Mouse (Mus musculus) embryo, embryonic 10.5 days (tissue): ENCODE results near the gene Hist1h4a.
"Not testable (repeated sequence)": the region's sequence is repeated elsewhere in the genome, so short reads cannot be mapped to it uniquely, and the experiment has no call there.

Experiments used
- DNase-seq: peaks from one replicate; pipeline ENCODE4 v3.0.0-alpha.2; 2015; ENCODE audit warnings: low spot score

Gene Hist1h4a

DNA sequence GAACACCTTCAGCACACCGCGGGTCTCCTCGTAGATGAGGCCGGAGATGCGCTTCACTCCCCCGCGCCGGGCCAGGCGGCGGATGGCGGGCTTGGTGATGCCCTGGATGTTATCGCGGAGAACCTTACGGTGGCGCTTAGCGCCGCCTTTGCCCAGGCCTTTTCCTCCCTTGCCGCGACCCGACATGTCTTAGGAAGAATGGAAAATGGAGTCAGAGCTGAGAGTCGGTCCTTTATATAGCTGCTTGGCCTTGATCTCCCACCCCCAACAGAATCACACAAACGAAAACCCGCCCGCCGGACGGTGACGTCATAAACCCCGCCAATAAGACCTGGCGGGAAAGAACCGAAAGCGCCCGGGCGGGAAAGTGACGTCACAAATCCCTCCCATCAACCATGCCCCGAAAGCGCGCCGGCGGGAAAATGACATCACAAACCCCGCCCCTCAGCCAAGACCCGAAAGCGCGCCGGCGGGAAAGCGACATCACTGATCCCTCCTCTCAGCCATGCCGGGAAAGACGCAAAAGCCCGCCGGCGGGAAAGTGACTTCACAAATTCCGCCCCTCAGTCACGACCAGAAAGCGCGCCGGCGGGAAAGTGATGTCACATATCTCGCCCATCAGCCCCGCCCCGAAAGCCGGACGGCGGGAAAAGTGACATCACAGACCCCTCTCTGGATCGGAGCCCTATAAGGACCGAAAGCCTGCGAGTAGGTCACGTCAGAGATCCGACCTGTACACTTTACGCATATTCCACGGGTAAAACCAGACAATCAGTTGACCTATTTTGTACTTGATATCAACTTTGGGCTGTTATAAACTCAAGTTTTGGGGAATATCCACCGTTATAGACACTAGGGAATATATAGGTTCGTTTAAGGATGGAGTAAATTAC is at the start of gene Hist1h4a:
Hist1h4a (minus strand) TSS at position 259 of the 893 bp plus-strand sequence.
- peak; percentile 99 for DNase-seq

DNA sequence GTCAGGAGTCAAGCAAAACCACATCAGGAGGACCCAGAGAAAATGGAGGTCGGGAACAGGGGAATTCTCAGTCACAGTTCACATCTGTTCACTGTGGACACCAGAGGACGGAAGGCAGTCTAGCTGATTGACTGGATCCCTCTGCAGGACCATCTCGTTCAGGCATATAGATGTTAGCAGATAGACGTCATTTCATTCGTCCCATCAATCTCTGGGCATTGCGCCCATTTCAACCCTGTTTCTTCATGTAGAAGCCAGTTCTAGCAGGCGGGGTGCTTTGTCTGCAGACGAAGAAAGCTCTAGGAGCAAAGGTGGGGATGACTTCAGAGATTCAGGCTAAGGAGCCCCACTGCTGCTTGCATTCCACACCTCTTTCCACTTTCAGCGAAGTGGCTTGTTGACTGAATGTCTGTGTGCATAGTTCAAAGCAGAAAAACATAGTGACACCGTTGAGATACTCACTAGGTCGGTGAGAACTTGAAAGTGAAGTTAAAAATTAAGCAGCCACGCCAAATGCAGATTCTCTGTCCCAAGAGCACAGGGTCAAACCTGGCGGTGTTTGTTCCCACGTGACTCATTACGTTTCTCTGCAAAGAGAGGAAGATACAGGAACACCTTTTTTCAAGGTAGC is 45.5 kb upstream of the Hist1h4a start, which contains the start of gene Slc17a2:
Slc17a2 (plus strand) TSS at position 572 of the 631 bp plus-strand sequence.
- no peak for DNase-seq

DNA sequence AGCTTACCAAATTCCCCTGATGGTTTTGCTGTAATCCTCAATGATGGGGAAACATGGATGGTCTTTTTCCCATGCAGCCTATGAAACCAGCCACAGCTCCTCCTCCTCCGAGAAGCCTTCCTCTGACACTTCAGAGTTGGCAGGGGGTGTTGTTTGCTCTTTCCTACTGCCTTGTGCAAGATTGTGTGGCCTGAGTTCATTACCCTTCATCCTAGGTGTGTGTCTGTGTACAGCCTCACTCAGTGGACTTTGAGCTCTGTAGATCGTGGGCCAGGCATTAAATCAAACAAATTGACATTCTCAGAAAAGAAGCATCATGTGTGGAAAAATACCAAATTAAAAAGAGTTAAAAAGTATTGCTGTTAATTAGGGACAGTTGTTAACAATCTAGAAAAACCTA is 43.5 kb upstream of the Hist1h4a start:
- DNase-seq = no peak

DNA sequence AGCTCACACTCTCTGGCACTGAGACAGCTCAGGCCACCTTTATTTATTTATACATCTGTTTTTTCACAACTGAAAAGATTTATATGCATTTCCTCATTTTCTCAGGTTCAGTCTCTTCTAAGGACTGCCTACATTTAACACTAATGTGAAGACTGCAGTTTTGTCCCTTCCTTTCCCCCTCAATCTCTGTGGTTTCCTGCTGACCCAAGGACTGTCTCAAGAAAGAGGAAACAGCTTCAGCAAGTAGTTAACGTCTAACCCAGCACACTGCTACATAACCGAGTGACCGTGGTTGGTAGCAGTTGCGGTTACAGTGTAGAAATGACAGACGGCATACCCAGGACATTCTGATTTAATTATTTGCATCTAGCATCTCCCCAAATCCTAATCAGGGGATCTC is 38.4 kb upstream of the Hist1h4a start:
- no peak for DNase-seq

DNA sequence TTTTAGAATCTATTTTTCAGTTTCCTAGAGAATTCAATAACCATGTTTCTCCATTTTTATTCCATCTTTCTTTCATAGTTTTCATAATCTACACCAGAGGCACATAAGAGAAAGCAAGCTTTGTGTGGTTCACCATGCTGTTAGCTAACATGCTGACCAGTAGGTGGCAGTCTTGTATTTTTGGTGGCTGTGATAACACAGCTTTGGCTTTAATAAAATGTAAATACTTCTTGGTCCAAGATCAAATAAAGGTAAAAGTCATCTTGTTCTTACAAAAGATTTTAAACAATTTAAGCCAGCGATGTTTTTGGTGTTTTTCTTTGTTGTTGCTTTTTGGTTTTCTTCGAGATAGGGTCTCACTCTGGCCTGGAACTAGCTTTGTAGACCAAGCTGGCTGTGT is 31.5 kb upstream of the Hist1h4a start:
- DNase-seq = peak; percentile 77

DNA sequence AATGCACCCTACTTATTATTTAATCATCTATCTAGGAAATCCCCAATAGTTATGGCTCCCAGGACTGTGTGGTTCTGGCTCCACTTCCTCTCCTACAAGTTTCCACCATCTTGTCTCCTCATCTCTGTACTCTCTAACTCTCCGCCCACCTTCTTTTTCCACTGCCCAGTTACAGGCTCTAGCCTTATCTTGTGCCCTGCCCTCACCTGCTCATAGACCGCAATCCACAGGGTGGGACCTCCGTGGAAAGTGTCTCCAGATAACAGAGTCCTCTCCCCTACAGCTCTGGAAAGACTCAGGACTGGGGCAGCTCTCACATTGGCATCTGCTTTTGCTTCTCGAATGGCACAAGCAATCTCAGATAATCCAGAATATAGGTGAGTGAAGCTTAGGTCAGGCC is 18.0 kb upstream of the Hist1h4a start:
- no peak for DNase-seq

DNA sequence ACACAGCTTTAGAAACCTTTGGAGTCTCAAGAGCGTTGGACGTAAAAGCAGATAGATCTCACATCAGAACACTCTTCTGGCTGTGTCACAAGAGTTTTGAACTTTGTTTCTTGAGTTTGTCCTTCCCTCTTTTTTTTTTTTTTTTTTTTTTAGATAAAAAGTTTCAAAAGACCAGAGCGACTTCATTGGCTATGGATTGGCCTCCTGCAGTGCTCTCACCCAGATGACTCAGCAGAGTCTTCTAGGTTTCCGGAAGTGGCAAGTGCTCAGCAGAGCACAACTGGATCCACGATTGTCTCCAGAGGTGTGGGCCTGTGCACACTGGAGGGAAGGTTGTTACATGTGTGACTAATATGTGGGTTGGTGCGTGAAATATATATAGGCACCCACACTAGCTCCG is 17.3 kb upstream of the Hist1h4a start:
- DNase-seq = no peak

DNA sequence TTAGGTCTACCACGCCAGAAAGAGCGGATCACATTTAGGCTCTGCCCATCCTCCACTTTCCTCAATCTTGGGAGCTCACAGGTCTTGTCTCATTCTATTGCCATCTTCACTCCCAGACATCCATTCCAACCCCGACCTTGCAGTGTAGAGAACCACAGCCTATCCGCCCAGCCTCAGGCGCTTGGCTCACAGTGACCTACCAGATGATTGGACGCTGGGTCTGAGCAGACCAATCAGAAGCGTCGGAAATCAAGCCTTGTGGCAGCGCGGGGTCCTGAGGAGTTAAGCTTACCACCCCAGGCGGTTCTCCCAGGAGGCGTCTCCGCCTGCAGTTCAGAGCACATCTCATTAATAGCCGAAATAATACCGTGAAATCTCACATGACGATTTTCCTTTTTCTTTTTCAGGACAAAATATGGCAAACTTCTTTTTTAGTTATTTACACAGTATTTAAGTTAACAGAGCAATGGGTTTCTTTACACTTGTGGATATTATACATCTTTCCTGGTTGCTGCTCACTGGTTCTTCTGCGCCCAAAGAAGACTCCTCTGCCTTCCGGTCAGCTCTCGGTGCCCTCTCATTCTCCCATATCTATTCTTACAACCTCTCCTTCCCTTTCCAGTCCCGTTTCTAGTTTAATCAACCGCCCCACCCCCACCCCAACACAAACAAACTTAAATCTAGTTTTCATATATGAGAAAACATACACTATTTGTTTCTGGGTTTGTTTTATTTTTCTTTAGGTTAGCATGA is 11.7 kb upstream of the Hist1h4a start:
- peak; percentile 83 for DNase-seq

DNA sequence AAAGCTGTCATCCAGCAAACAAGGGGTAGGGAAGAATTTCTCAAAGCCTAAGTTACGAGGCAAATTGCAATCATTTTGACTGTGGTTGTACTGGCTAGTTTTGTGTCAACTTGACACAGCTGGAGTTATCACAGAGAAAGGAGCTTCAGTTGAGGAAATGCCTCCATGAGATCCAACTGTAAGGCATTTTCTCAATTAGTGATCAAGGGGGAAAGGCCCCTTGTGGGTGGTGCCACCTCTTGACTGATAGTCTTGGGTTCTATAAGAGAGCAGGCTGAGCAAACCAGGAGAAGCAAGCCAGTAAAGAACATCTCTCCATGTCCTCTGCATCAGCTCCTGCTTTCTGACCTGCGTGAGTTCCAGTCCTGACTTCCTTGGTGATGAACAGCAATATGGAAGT is 8.6 kb upstream of the Hist1h4a start, which contains the start of gene Trim38:
Trim38 (plus strand) TSS at position 301 of the 400 bp plus-strand sequence.
- not testable (repeated sequence) for DNase-seq

DNA sequence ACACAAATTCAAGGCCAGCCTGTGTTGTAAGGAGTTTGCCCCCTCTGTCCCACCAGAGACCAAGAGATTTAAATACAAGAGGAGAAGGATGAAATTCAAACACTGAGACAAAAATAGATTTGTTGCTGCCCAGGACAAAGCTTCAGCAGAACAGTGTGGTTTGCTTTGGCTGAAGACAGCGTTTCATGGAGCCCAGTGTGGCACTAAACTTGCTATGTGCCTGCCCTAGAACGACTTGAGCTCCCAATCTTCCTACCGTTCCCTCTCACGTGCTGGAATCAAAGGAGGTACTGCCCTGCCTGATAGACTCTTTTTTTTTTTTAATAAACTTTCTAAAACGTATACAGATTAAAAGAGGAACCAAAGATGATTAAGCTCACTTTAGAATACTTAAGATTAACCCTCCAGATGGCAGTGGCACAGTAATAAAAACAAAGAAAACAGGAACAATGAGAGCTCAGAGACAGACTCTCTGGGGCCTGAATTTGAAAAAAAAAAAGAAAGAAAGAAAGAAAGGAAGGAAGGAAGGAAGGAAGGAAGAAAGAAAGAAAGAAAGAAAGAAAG is 7.9 kb upstream of the Hist1h4a start:
- DNase-seq = no peak

DNA sequence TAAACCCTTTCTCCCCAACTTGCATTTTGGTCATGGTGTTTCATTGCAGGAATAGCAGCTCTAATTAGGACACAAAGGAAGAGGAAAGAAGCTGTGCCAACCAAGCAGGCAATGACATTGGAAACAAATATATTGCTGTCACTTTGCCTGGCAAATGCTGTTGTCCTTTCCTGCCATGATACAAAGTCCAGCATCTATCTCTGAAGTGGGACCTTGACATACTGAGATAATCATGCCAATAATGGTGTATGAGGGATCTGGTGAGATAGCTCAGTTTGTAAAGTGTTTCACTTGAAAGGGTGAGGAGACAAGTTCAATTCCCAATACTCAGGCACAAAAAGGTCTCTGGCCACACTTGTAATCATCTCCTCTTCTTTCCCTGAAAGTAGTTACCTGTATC is 5.7 kb upstream of the Hist1h4a start:
- no peak for DNase-seq

DNA sequence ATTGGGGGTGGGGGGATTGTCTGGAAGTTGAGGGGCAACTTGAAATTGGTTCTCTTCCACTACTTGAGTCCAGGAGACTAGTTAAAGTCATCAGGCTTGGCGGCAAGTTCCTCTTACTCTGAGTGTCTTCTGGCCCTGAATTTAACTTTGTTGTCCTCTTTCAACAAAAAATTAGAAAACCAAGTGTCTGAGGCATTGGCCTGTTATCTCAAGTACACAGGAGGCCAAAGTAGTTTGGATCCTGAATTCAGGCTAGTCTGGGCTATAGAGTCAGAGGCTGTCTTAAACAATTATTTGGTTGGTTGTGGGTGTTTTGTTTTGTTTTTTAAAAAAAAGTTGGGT is 4.1 kb upstream of the Hist1h4a start:
- DNase-seq = no peak

DNA sequence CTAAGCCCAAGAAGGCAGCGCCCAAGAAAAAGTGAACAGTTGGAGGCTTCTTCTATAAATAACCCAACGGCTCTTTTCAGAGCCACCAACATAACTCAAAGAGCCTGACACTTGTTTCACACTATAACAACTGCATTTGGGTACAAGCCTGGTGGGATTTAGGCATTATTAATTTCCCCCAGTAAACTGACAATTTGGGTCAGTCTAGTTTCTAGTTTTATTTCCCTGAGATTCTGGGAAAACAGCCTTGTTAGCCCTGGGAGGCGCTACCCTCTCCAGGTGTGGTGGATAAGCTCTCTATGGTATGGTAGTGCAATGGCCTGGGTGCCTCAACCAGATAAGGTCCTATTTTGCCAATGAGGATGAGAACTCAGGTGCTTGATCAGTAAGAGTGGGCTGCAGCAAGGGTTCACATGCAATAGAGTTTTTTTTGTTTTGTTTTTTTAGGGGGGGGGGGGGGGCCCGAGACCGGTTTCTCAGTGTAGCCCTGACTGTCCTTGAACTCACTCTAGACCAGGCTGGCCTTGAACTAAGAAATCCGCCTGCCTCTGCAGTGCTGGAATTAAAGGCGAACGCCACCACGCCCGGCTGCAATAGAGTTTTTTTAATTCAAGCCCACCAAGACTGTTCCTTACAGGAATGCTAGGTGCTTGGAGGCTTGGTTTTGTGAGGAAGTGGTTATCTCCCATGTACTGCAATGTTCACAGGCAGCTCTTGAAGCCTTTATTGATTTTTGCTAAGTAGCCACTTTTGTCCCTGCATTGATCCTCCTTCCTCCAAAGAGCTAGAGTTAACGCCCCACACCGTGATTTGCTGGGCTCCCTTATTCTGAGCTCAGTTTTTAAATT is 3.5 kb upstream of the Hist1h4a start:
- peak; percentile 61 for DNase-seq

DNA sequence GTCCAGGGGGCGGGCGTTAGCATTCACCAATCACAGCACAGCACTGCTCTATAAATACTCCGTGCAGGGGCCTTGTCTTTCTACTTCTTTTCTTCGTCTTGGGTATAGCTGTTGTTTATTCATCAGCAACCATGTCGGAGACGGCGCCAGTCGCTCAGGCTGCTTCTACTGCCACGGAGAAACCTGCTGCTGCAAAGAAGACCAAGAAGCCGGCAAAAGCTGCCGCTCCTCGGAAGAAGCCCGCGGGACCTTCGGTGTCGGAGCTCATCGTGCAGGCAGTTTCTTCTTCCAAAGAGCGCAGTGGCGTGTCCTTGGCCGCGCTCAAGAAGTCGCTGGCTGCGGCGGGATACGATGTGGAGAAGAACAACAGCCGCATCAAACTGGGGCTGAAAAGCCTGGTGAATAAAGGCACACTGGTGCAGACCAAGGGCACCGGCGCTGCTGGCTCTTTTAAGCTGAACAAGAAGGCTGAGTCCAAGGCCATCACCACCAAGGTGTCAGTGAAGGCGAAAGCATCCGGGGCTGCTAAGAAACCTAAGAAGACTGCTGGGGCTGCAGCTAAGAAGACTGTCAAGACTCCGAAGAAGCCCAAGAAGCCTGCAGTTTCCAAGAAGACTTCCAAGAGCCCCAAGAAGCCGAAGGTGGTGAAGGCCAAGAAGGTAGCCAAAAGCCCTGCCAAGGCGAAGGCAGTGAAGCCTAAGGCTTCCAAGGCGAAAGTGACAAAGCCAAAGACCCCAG is 2.7 kb upstream of the Hist1h4a start, which contains the start of gene Hist1h1a:
Hist1h1a (plus strand) TSS at position 81 of the 738 bp plus-strand sequence.
- peak; percentile 98 for DNase-seq

DNA sequence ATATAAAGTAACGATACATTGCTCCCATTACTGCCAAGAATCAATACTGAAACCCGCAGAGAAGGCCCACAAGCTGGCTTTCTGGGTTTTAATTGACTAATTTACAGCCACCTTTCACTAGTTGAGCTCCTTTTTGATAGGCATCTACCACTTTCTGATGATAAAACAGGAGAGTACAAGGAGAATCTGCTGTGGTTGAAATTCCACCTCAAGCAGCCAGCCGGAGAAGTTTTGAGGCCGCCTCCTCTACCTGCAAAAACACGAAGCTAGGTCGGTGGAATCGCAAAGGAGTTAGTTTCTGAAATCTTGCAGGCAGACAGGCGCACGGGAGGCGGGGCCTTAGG is 2.2 kb upstream of the Hist1h4a start:
- no peak for DNase-seq

DNA sequence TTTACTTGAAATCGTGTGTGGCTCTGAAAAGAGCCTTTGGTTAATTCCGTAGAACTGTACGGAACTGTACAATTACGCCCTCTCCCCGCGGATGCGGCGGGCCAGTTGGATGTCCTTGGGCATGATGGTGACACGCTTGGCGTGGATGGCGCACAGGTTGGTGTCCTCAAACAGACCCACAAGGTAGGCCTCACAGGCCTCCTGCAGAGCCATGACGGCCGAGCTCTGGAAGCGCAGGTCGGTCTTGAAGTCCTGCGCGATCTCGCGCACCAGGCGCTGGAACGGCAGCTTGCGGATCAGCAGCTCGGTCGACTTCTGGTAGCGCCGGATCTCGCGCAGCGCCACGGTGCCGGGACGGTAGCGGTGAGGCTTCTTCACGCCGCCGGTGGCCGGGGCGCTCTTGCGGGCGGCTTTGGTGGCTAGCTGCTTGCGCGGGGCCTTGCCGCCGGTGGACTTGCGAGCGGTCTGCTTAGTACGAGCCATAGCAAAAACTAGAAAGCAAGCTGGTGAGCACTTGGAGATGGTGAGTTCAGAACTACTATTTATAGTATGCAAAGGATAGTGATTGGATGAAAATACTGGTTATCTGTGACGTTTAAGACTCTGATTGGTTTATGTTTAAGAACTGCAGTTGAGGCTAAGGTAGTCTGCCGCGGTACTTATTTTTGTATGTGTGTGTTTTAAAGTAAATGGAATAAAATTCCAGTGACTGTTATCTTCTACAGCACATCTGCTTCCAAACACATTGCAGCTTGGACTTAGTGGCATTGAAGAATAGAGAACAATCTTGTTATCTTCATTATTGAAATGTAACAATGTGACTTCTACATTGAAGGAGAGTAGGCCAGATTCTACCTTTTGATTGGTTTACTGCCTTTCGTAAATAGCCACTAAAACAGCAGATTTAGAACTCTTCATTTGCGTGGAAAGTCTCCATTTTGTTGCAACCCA is 1.1 kb upstream of the Hist1h4a start, which contains the start of gene Hist1h3a:
Hist1h3a (minus strand) TSS at position 516 of the 951 bp plus-strand sequence.
- peak; percentile 90 for DNase-seq

DNA sequence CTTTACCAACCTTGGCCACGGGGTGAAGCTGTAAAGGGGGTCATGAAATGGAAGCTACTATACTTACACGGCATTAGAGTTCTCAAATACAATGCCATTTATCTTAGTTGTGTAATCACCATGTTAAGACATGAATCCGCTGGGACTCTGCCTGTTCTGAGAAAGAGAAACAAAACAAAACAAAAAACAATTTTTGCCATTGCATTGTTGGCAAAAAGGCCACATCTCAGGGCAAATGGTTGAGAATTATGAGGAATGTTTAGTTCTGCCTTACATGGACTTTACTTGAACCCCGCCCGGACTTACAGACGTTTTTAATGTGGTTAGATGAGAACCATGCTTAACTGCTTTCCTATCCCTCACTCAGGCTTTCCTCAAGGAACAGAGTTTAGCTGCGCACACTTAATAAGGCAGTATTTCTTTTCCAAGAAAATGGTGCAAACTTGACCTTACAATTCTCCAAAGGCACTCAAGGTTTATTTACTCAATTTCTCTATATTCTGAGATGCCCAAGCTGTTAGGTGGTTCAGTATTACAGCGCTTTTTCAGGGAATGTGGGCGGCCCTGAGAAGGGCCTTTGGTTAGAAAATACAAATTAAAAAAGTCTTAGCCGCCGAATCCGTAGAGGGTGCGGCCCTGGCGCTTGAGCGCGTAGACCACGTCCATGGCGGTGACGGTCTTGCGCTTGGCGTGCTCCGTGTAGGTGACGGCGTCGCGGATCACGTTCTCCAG is 624 bp downstream of the Hist1h4a start:
- peak; percentile 76 for DNase-seq

DNA sequence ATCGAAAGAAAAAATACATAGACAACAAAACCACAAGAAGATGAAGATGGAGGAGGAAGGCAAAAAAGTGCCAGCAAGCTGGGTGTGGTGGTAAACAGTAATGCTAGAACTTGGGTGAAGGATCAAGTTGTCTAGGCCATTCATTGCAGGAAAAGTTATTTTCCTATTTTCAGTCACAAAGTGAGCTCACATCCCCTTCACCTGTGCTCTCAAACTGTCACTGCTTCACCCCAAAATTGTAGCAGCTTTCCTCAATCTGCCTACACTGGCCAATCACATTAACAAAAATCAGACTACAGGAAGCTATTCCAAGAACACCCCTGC is 1.2 kb downstream of the Hist1h4a start:
- no peak for DNase-seq

DNA sequence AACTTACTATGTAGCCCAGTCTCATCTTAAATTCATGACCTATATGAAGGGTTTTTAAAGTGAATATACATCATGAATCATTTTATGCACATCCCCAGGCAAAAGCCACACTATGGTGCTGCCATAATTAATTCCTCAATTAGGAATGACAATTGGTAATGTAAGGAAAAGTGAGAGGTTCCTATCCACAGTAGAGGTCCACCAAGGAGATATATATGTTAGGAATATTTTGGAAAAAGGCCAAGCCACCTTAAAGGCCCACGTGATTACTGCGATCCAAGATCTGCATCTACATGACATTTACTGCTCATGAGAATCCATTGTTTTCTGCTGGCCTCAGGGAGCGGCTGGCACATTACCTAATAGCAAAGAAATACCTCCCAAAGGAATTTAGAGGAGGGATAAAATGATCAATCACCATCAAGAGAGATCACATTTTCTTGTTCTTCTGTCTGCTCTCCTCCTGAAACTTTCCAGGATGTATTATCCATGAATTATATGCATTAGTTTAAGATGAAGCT is 1.7 kb downstream of the Hist1h4a start:
- DNase-seq = peak; percentile 19
